In genomic region chr9:26805935-26806666, GRCm38 (mm10) we compare ENCODE assay signal across 8 mouse cellular contexts. TPM values are rescaled to one million over a fixed set of nuclear protein-coding genes. Genes with fewer than 3 reads are reported as not detected.
DNase-seq lines count a peak whose midpoint lies in the region; ATAC-seq and TF ChIP-seq lines count a peak whose summit lies in the region.

Gene Glb1l2 (minus strand): TSS chr9:26806468.

- H3K27me3 ChIP-seq in embryonic facial prominence, embryonic 14.5 days (replicated peaks; ENCODE audit: control insufficient read depth, insufficient read depth, low read length): no peaks in the 10 kb centered on the region
- no peaks in the 10 kb centered on the region for H3K27me3 ChIP-seq in intestine, postnatal 0 days (replicated peaks; ENCODE audit: control insufficient read depth, insufficient read depth, low read length)

- 2% methylated on average over 30 of the region's 33 CpGs for WGBS in embryonic facial prominence, embryonic 14.5 days
- 1% methylated on average over 33 of the region's 33 CpGs for WGBS in intestine, postnatal 0 days

- intact Hi-C loops in left cerebral cortex, postnatal 25 days (cut with DNase I): no loop called here

- peak within 1 kb of the TSS; percentile 73 for H3K4me2 ChIP-seq in embryonic facial prominence, embryonic 14.5 days (ENCODE audit: low read depth, low read length)
- peak within 1 kb of the TSS; percentile 79 for H3K4me2 ChIP-seq in intestine, postnatal 0 days (replicated peaks; ENCODE audit: low read depth)

- peak within 1 kb of the TSS; percentile 18; the same call in 1 of the 2 replicates for H3K27ac ChIP-seq in embryonic facial prominence, embryonic 14.5 days (replicated peaks; ENCODE audit: low read depth, low read length)
- no peak within 1 kb of the TSS for H3K27ac ChIP-seq in intestine, postnatal 0 days (ENCODE audit: low read depth, low read length)

- H3K4me3 ChIP-seq in embryonic facial prominence, embryonic 14.5 days (ENCODE audit: low read depth, low read length): peak within 1 kb of the TSS; percentile 46
- peak within 1 kb of the TSS; percentile 44 for H3K4me3 ChIP-seq in intestine, postnatal 0 days (ENCODE audit: low read depth, low read length)

- no peaks in the 10 kb centered on the region for H3K36me3 ChIP-seq in embryonic facial prominence, embryonic 14.5 days (ENCODE audit: control insufficient read depth, insufficient read depth, low read length)
- H3K36me3 ChIP-seq in intestine, postnatal 0 days (ENCODE audit: control insufficient read depth, insufficient read depth): no peaks in the 10 kb centered on the region

- DNase-seq in brain, embryonic 18.5 days (ENCODE audit: low read depth, low spot score): peak; percentile 80
- peak; percentile 98 for DNase-seq in embryonic facial prominence, embryonic 14.5 days (ENCODE audit: low spot score)
- peak; percentile 99 for DNase-seq in heart, adult 11 months
- DNase-seq in left cerebral cortex, postnatal 25 days (ENCODE audit: low spot score in 2 of 2): peak; percentile 81 to 83
- DNase-seq in right cerebral cortex, postnatal 36 days (ENCODE audit: low spot score in 2 of 2): peak; percentile 76 to 82

- H3K9me3 ChIP-seq in embryonic facial prominence, embryonic 14.5 days (ENCODE audit: control insufficient read depth, low read length): no peaks in the 10 kb centered on the region
- H3K9me3 ChIP-seq in intestine, postnatal 0 days (ENCODE audit: control insufficient read depth): no peaks in the 10 kb centered on the region

- no peaks in the 10 kb centered on the region for H3K4me1 ChIP-seq in embryonic facial prominence, embryonic 14.5 days (ENCODE audit: control insufficient read depth, insufficient read depth, low read length)
- H3K4me1 ChIP-seq in intestine, postnatal 0 days (replicated peaks; ENCODE audit: control insufficient read depth, insufficient read depth, low read length): 0 out of 2 replicates have a peak, but pooled peaks cover 6% of the 10 kb centered on the region

- peak; percentile 100 for ATAC-seq in embryonic facial prominence, embryonic 14.5 days (ENCODE audit: low read depth)
- peak; percentile 100 for ATAC-seq in intestine, postnatal 0 days
- peak; percentile 100 for ATAC-seq in megakaryocyte-erythroid progenitor cell, adult 5-6 weeks (replicated peaks; ENCODE audit: low FRiP score, low TSS enrichment, poor library complexity, severe bottlenecking)
- no peak for ATAC-seq in inflammation-experienced regulatory T-cells, adult 6 months

- H3K9ac ChIP-seq in embryonic facial prominence, embryonic 14.5 days (ENCODE audit: low read depth, low read length): peak within 1 kb of the TSS; percentile 57
- H3K9ac ChIP-seq in intestine, postnatal 0 days (ENCODE audit: low read depth, low read length): no peak within 1 kb of the TSS

- peak; percentile 39 for TF ChIP-seq CTCF in intestine, postnatal 0 days (IDR thresholded peaks at IDR 0.05; ENCODE audit: low read depth)

RNA-seq across cellular contexts. Expression of gene Glb1l2, which starts in this region (rescaled TPM):
- 4.6 and 5.6 TPM in 2 replicates for polyA plus RNA-seq in embryonic facial prominence, embryonic 14.5 days (2014; fragmentation: Nextera tagmentation; extraction: Ambion mirVana)
- polyA plus RNA-seq in intestine, postnatal 0 days (2015; fragmentation: Nextera tagmentation; extraction: Ambion mirVana): 0.34 and 0.50 TPM in 2 replicates
- under 1 TPM; 0.18 to 0.62 TPM for total RNA-seq in left cerebral cortex, postnatal 25 days (2021)
- total RNA-seq in megakaryocyte-erythroid progenitor cell, adult 5-6 weeks (2014; fragmentation: Nextera tagmentation): not detected in 2 replicates
- not detected in 2 replicates for total RNA-seq in megakaryocyte-erythroid progenitor cell, adult 5-6 weeks (2017)
- polyA plus RNA-seq in inflammation-experienced regulatory T-cells, adult 6 months (2017; shearing (Covaris generic)): not detected

Comparison
In these comparisons a context has a peak if more than half of its experiments do, and no peak if none do; other contexts are left out.
1. Peak in ATAC-seq, H3K4me3 ChIP-seq and H3K4me2 ChIP-seq in intestine, postnatal 0 days; RNA of the gene not detected or under 1 TPM.
2. Peak in DNase-seq in left cerebral cortex, postnatal 25 days; RNA of the gene not detected or under 1 TPM.
3. Peak in ATAC-seq in megakaryocyte-erythroid progenitor cell, adult 5-6 weeks; RNA of the gene not detected or under 1 TPM.